Mouse (Mus musculus): Measurements from ENCODE around the gene Lsm10.

GRCm38 (mm10) chr4:126117116-126117515, 20.7 kb downstream of the Lsm10 start:
- TF ChIP-seq CTCF (IDR thresholded peaks at IDR 0.05; ENCODE audit: low read depth) (no peak), EP300 (IDR thresholded peaks at IDR 0.05; ENCODE audit: low read depth) (no peak)
